Mouse (Mus musculus) cerebellum, postnatal 4 days (tissue): ENCODE results near the gene Acsl1.
A peak's percentile ranks its signal among the peaks of the same experiment; 100 is the strongest.
"Not testable (repeated sequence)": the region's sequence is repeated elsewhere in the genome, so short reads cannot be mapped to it uniquely, and the experiment has no call there.

Experiments used
- DNase-seq, 2 experiments: peaks; one replicate each; pipeline ENCODE4 v3.0.0; 2022; ENCODE audit warnings: low spot score in 2 of 2, mixed read lengths in 1 of 2

Acsl1 gene

GRCm38 (mm10) chr8:46559428-46559827 lies 88.6 kb downstream of the Acsl1 start:
- DNase-seq, result peak in 1 of 2 experiments; percentile 39

- no peak for DNase-seq
Observed at GRCm38 (mm10) chr8:46562333-46562732, 91.5 kb downstream of the Acsl1 start.

GRCm38 (mm10) chr8:46566914-46567529 lies 96.2 kb downstream of the Acsl1 start:
- DNase-seq, result no peak

GRCm38 (mm10) chr8:46567946-46568345 lies 97.1 kb downstream of the Acsl1 start:
- DNase-seq, result no peak

- DNase-seq, result no peak
Observed at GRCm38 (mm10) chr8:46568942-46569341, 98.1 kb downstream of the Acsl1 start.

- DNase-seq, result no peak
Observed at GRCm38 (mm10) chr8:46569659-46570441, 99.0 kb downstream of the Acsl1 start.

- DNase-seq, result no peak
Observed at GRCm38 (mm10) chr8:46570673-46571072, 99.8 kb downstream of the Acsl1 start.

- no peak for DNase-seq
Observed at GRCm38 (mm10) chr8:46573446-46573845, 102.6 kb downstream of the Acsl1 start.

- no peak for DNase-seq
Observed at GRCm38 (mm10) chr8:46573964-46574363, 103.1 kb downstream of the Acsl1 start.

GRCm38 (mm10) chr8:46578794-46579193 lies 108.0 kb downstream of the Acsl1 start:
- no peak for DNase-seq

- DNase-seq, result not testable (repeated sequence)
Observed at GRCm38 (mm10) chr8:46584328-46584727, 113.5 kb downstream of the Acsl1 start.

GRCm38 (mm10) chr8:46585576-46585975 lies 114.7 kb downstream of the Acsl1 start:
- no peak for DNase-seq
